Mouse (Mus musculus): ENCODE data around the gene Scrt2. TPM values are rescaled to one million over a fixed set of nuclear protein-coding genes. Genes with fewer than 3 reads are reported as not detected.

The Scrt2 gene
- polyA plus RNA-seq, 2 experiments: 0.36 TPM; not detected in 1

- H3K36me3 ChIP-seq (ENCODE audit: control insufficient read depth, insufficient read depth, low read length): no peaks in the 10 kb centered on the region
- H3K9ac ChIP-seq (ENCODE audit: low read depth, low read length, severe bottlenecking): no peak overlapping the region
- peaks cover 20% of the 10 kb centered on the region for H3K27me3 ChIP-seq (ENCODE audit: control insufficient read depth, insufficient read depth, low read length)
- no peak overlapping the region for H3K4me3 ChIP-seq (replicated peaks; ENCODE audit: low read length)
- H3K4me1 ChIP-seq (ENCODE audit: control insufficient read depth, insufficient read depth, low read length): peaks cover 5% of the 10 kb centered on the region; the same call in 1 of the 2 replicates
- no peak overlapping the region for H3K27ac ChIP-seq (replicated peaks; ENCODE audit: low read depth, low read length)
- TF ChIP-seq POLR2A (IDR thresholded peaks at IDR 0.05; ENCODE audit: borderline replicate concordance, extremely low read depth, insufficient read depth, insufficient read length): no peak
- DNase-seq (ENCODE audit: low spot score): no peak
- WGBS: 59% methylated on average over 3 of the region's 3 CpGs
- H3K4me2 ChIP-seq (replicated peaks; ENCODE audit: low read depth, low read length, severe bottlenecking): no peak overlapping the region
- no peak for ATAC-seq (ENCODE audit: low FRiP score, low read depth)
- no peaks in the 10 kb centered on the region for H3K9me3 ChIP-seq (ENCODE audit: control insufficient read depth, low read length)
These were observed 18.2 kb downstream of the Scrt2 start for GRCm38 (mm10) chr2:152099538-152099937.

- ATAC-seq (ENCODE audit: low FRiP score, low read depth): no peak
- Histone ChIP-seq H3K4me1 (ENCODE audit: control insufficient read depth, insufficient read depth, low read length) (peaks cover 5% of the 10 kb centered on the region; the same call in 1 of the 2 replicates), H3K9ac (ENCODE audit: low read depth, low read length, severe bottlenecking) (no peak overlapping the region), H3K4me3 (replicated peaks; ENCODE audit: low read length) (no peak overlapping the region), H3K36me3 (ENCODE audit: control insufficient read depth, insufficient read depth, low read length) (no peaks in the 10 kb centered on the region), H3K27ac (replicated peaks; ENCODE audit: low read depth, low read length) (no peak overlapping the region), H3K9me3 (ENCODE audit: control insufficient read depth, low read length) (no peaks in the 10 kb centered on the region), H3K4me2 (replicated peaks; ENCODE audit: low read depth, low read length, severe bottlenecking) (no peak overlapping the region), H3K27me3 (ENCODE audit: control insufficient read depth, insufficient read depth, low read length) (no peaks in the 10 kb centered on the region)
- TF ChIP-seq POLR2A (IDR thresholded peaks at IDR 0.05; ENCODE audit: borderline replicate concordance, extremely low read depth, insufficient read depth, insufficient read length): no peak
- no peak for DNase-seq (ENCODE audit: low spot score)
- 70% methylated on average over 13 of the region's 13 CpGs for WGBS
These were observed 20.4 kb downstream of the Scrt2 start for GRCm38 (mm10) chr2:152101761-152102160.

GRCm38 (mm10) chr2:152102369-152102768, 21.0 kb downstream of the Scrt2 start:
- H3K27ac ChIP-seq (replicated peaks; ENCODE audit: low read depth, low read length): no peak overlapping the region
- no peaks in the 10 kb centered on the region for H3K27me3 ChIP-seq (ENCODE audit: control insufficient read depth, insufficient read depth, low read length)
- 62% methylated on average over 6 of the region's 6 CpGs for WGBS

GRCm38 (mm10) chr2:152104711-152105317, 23.5 kb downstream of the Scrt2 start:
- DNase-seq (ENCODE audit: low spot score): no peak

More at GRCm38 (mm10) chr2:152102369-152102768, 21.0 kb downstream of the Scrt2 start:
- no peak overlapping the region for H3K9ac ChIP-seq (ENCODE audit: low read depth, low read length, severe bottlenecking)
- TF ChIP-seq POLR2A (IDR thresholded peaks at IDR 0.05; ENCODE audit: borderline replicate concordance, extremely low read depth, insufficient read depth, insufficient read length): no peak
- ATAC-seq (ENCODE audit: low FRiP score, low read depth) (no peak), DNase-seq (ENCODE audit: low spot score) (no peak)
- no peak overlapping the region for H3K4me2 ChIP-seq (replicated peaks; ENCODE audit: low read depth, low read length, severe bottlenecking)
- H3K9me3 ChIP-seq (ENCODE audit: control insufficient read depth, low read length): no peaks in the 10 kb centered on the region
- peaks cover 5% of the 10 kb centered on the region; the same call in 1 of the 2 replicates for H3K4me1 ChIP-seq (ENCODE audit: control insufficient read depth, insufficient read depth, low read length)
- no peaks in the 10 kb centered on the region for H3K36me3 ChIP-seq (ENCODE audit: control insufficient read depth, insufficient read depth, low read length)
- no peak overlapping the region for H3K4me3 ChIP-seq (replicated peaks; ENCODE audit: low read length)

GRCm38 (mm10) chr2:152105318-152106224, 24.2 kb downstream of the Scrt2 start, which contains the start of gene Srxn1:
TSS of gene Srxn1 (plus strand) at chr2:152105516.
- 1% methylated on average over 67 of the region's 84 CpGs for WGBS
- ATAC-seq (ENCODE audit: low FRiP score, low read depth) (peak; percentile 87), DNase-seq (ENCODE audit: low spot score) (peak; percentile 64)
- no peaks in the 10 kb centered on the region for H3K9me3 ChIP-seq (ENCODE audit: control insufficient read depth, low read length)
- H3K36me3 ChIP-seq (ENCODE audit: control insufficient read depth, insufficient read depth, low read length): no peaks in the 10 kb centered on the region; the same call in 1 of the 2 replicates
- H3K4me3 ChIP-seq (replicated peaks; ENCODE audit: low read length): peak within 1 kb of the TSS; percentile 62
- H3K9ac ChIP-seq (ENCODE audit: low read depth, low read length, severe bottlenecking): peak within 1 kb of the TSS; percentile 78
- H3K4me2 ChIP-seq (replicated peaks; ENCODE audit: low read depth, low read length, severe bottlenecking): peak within 1 kb of the TSS; percentile 90
- 0 out of 2 replicates have a peak, but pooled peaks have one; percentile 22 for TF ChIP-seq POLR2A (IDR thresholded peaks at IDR 0.05; ENCODE audit: borderline replicate concordance, extremely low read depth, insufficient read depth, insufficient read length)
- no peak within 1 kb of the TSS for H3K27ac ChIP-seq (replicated peaks; ENCODE audit: low read depth, low read length)
- H3K4me1 ChIP-seq (ENCODE audit: control insufficient read depth, insufficient read depth, low read length): peaks cover 5% of the 10 kb centered on the region; the same call in 1 of the 2 replicates
- no peaks in the 10 kb centered on the region for H3K27me3 ChIP-seq (ENCODE audit: control insufficient read depth, insufficient read depth, low read length)

More at GRCm38 (mm10) chr2:152104711-152105317, 23.5 kb downstream of the Scrt2 start:
- H3K36me3 ChIP-seq (ENCODE audit: control insufficient read depth, insufficient read depth, low read length): no peaks in the 10 kb centered on the region; the same call in 1 of the 2 replicates
- no peak for TF ChIP-seq POLR2A (IDR thresholded peaks at IDR 0.05; ENCODE audit: borderline replicate concordance, extremely low read depth, insufficient read depth, insufficient read length)
- H3K27me3 ChIP-seq (ENCODE audit: control insufficient read depth, insufficient read depth, low read length): no peaks in the 10 kb centered on the region
- WGBS: 17% methylated on average over 17 of the region's 17 CpGs
- no peak overlapping the region for H3K27ac ChIP-seq (replicated peaks; ENCODE audit: low read depth, low read length)
- H3K9me3 ChIP-seq (ENCODE audit: control insufficient read depth, low read length): no peaks in the 10 kb centered on the region
- peak overlapping the region; percentile 78 for H3K9ac ChIP-seq (ENCODE audit: low read depth, low read length, severe bottlenecking)
- H3K4me2 ChIP-seq (replicated peaks; ENCODE audit: low read depth, low read length, severe bottlenecking): peak overlapping the region; percentile 90
- ATAC-seq (ENCODE audit: low FRiP score, low read depth): peak; percentile 10; the same call in 1 of the 2 replicates
- peak overlapping the region; percentile 62 for H3K4me3 ChIP-seq (replicated peaks; ENCODE audit: low read length)
- peaks cover 5% of the 10 kb centered on the region; the same call in 1 of the 2 replicates for H3K4me1 ChIP-seq (ENCODE audit: control insufficient read depth, insufficient read depth, low read length)
